Mouse (Mus musculus) adrenal gland, postnatal 25 days (tissue): ENCODE measurements at regions not wholly inside any gene's neighbourhood (a gene's known extent, or its start where the extent isn't known, plus 50 kb on each side); places are given as distances from the start of the nearest gene placed in this dataset.

ENCODE experiments used
- DNase-seq: peaks from one replicate; pipeline ENCODE4 v3.0.0; 2021; ENCODE audit warnings: mixed read lengths

DNA sequence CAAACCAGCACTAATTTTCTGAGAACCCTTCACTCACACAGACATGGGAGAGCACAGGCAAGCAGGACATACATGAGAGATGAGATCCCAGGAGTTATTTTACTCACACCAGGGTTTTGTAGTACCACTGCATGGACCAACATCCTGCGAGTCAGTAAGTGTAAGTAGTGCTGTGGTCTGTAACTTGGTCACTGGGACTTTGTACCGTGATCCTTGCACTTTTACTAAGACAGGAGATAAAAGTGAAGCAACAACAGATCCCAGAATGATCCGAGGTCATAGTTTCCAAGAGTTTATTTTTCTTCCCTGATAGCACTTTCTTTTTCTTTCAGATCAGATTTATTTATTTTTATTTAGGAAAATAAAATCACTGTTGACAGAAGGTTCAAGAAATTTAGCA, 54.1 kb upstream of the Mtap start:
- no peak for DNase-seq

DNA sequence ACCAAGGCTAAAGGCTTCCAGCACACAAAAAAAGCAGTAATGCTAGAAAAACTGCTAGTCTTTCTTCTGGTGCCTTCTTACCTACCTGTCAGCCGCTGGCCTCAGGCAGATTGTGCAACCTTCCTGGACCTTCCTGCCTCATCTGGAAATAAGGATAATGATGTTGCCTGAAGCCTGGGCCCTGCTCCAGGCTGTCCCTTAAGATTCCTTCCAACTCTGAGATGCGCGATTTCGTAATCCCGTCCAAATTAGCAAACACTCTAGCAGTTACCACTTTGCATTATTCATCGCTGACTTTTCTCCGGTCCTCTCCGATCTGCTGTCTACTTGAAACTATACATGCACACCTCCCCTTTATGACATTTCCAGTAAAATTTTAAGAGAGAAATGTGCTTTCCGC, 58.4 kb upstream of the Mtap start:
- no peak for DNase-seq

DNA sequence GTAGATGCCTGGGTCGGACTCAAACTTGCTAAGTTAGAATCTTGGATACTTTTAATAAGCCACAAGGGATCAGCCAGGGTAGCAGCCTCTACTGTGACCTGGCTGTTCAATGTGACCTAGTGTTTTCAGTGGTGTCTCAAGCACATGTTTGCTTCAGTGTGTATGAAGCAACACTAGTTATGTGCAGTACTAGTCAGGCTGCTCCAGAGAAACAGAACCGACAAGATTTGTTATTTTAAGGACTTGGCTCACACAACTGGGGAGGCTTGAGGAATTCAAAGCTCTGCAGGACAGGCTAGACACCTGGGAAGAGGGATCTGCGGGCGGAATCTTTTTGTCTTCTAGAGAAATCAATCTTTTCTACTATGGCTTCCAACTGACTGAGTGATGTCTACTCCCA, 62.2 kb upstream of the Mtap start:
- DNase-seq = no peak

DNA sequence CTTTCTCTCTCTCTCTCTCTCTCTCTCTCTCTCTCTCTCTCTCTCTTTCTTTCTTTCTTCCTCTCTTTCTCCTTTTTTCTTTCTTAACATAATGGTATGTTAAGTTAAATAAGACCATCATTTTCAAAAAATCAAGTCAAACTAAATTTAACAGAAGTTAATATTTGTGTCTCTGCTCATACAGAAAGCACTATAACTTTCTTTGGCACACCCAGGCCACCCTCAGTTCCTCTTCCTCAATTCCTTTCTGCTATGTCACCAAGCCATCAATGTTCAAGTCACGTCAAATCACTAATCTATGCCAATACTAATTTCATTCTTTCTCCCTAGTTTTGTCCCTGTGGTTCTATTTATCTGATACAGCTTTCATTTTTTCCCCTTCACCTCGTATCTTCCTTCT, 66.5 kb upstream of the Mtap start:
- DNase-seq = no peak

DNA sequence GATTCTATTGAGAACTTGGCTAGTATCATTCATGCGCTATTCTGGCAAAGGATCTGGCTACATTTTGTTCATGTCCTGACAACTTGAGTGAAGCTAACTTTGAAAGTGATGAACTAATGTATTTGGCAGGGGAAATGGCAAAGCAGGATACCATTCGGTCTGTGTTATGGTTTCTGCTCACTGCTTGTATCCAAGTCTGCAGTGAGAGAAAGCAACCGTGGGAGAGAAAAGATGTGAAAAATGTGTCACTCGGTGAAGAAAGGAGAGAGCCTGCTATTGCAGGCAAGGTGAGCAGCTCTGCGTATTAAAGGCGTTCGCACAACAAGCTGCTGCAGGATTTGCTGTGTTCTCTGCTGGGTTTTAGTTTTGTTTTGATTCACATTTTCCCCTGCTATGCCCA, 72.5 kb upstream of the Mtap start:
- no peak for DNase-seq

DNA sequence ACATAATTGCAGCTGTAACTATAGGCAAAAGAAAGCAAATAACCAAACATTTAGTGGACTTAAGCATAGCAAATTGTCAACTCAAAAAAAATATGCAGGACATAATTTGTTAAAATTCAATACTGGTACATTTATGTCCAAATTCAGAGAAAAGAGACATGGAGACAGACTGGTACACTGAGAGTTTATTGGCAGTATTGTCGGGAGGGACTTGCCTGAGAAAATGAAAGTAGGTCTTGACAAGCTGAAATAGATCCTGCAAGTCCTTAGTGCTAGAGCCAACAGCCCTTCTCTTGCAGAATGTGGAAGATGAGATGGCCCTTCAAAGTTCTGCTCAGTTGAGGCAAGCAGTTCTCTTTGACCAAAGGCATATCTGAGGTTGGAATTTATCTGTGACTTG, 74.5 kb upstream of the Mtap start:
- DNase-seq = no peak

DNA sequence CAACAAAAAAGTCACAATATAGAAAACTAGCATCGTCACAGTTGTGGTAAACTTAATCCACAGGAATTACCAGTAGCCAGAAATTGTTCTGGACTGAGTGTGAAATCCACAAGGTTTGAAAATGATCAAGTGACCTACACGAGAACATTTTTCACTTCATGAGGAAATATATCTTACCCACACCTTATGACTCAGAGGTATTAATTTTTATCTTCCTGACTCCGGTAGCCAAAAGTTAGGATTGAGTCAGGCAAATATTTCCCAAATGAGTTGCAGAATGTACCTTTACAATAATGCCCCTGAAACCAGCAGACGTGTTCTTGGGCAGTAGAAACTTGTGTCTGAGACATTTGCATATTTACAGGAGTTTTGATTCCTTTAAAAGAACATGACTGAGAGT, 75.3 kb upstream of the Mtap start:
- no peak for DNase-seq

DNA sequence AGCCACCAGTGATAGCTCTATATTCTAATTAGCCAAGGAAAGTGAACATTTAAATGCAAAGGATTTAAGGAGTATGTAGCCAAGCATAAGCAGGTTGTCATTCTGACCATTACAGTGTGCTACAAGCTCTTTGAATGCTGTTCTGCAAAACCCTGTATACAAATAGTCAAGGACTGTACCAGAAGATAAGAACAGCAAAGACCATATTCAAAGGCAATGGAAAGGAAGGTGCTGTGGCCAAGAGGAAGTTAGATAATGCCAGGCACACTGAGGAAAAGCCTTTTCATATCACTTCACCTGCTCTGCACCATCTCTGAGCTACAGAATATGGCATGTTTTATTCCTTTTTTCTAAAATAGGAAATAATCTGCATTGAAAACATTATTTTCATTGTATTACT, 79.3 kb upstream of the Mtap start:
- no peak for DNase-seq

DNA sequence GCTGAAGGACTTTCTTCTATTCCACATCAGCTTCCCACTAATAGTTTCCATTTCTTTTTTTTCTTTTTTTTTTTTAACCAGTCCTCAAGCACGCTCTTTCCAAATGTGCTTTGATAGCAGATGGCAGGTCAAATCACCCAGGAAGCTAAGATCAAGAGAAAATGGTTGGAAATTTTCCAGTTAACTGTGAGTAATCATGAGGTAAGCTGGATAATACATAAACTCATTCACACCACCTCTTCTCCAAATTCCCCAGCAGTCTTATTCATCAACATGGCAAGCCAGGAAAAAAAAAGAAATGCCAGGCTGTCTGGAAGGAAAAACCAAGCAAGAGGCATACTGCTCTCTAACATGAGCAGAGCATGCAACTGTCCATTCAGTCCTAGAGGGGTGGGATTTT, 79.8 kb upstream of the Mtap start:
- no peak for DNase-seq

DNA sequence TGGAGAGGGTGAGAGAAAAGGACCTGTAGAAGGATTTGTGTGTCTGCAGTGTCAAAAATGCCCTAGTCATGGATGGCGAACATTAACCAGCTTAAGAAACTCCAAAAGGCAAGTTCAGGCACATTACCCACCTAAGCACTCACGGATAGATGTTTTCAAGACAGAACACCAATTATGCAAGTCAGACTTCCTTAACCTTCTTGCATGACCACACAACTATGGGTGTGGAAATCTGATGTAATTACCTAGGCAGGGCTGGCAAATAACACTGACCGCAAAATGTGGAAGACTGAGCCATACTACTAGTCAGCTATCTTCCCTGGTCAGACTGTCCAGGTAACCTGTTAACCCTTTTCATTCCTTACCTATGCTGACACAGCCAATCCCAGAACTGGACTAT, 81.0 kb upstream of the Mtap start:
- no peak for DNase-seq

DNA sequence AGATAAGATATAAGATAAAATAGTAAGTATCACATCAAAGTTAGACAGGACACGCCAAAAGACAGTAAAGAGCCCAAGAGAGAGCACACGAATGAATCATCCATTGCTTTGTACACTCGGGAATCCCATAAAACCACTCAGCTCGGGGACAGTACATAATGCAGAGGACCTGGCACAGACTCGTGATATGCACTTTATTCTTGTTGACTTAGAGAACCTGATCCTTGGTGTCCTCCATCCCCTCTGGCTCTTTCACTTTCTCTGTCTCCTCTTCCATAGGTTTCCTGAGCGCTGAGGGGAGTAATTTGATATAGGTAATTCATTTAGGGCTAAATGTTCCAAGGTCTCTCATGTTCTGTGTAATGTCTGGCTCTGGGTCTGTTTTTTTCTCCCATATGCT, 83.3 kb upstream of the Mtap start:
- DNase-seq = no peak

DNA sequence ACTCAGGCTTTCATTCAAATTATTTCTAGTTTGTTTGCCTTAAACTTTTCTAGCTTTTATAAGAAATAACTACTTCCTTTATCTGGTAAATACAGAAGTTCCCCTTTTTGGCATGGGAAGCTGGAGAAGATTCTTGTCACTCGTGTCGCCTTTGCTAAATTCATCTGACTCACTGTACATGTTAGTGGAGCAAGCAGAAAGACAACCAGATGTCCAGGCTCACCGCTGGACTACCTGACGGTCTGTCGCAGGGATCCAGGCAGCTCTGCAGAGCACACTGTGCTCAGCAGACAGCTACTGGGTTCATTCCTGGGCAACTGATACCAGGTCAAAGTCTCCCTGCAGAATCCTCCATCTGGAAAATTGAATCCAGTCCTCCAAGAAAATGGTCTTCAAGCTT, 85.0 kb upstream of the Mtap start:
- DNase-seq = no peak

DNA sequence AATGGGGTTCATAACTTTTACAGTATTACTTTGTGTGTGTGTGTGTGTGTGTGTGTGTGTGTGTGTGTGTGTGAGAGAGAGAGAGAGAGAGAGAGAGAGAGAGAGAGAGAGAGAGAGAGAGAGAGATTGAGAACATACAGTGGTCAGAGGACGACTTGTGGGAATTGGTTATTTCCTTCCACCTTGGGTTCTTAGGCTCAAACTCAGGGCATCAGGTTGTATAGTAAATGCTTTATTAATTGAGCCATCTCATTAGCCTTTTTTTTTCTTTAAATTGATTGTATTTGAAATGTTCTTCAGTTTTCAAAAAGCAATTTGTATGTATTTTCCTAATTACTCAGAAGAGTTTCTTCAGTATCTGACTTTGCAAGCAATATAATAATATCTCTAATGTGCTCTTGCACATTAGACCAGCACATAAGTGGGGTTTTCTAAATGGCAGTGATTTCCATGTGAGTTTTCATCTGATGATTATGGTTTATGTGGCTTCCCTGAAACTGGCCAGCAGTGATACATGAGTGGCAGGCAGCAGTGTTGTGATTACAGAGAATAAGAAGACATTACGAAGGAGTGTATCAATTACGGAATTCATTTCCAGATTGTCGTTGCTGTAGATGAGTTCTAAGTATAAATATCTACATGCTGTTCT, 86.2 kb upstream of the Mtap start:
- no peak for DNase-seq

DNA sequence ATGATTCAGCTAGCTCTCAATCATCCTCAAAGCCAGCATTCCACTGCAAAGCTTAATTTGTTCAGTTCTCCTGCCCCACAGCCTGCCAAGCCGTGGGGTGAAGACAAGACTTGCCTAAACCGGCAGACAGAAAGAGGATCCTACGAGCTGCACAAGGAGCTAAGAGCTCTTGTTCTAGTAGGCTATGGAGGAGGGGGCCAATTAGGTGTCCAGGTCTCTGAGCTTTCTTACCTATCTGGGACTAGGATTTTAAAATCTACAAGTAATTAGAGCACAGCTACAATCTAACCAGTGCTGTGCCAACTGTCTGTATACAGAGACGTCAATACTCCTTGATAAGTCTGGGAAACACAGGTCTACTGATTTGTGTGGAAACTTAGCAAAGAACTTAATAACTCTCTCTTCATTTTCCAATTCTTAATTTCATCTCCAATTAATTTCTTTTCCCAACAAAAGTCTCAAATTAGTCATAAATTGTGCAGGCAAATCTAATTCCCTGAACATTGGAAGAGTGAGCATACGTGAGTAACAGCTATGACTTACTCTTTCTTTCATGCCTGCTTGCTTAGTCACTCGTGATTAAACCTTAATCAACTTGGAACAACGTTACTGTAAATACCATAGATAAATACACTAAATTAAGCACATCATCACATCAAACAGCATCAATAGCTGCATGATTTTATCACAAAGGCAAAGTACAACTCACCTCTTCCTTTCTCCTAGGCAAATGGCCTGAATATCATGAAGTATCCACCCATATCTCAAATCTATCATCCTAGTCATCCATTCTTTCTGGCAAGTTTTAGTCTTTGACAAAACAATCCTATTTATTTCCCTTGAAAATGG, 87.1 kb upstream of the Mtap start:
- DNase-seq = no peak

DNA sequence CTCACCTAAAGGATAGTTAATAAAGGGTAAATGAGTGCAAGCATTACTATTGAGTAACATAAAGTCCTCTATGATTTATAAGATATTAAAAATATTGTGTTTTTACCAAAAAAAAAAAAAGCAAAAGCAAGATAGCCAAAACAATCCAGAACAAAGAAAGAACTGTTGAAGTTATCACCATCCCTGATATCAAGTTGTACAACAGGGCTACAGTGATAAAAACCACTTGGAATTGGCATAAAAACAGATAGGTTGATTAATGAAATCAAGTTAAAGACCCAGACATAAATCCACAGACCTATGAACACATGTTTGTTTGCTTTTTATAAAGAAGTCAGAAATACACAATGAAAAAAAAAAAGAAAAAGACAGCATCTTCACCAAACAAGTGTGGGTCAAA, 92.4 kb upstream of the Mtap start:
- DNase-seq = no peak

DNA sequence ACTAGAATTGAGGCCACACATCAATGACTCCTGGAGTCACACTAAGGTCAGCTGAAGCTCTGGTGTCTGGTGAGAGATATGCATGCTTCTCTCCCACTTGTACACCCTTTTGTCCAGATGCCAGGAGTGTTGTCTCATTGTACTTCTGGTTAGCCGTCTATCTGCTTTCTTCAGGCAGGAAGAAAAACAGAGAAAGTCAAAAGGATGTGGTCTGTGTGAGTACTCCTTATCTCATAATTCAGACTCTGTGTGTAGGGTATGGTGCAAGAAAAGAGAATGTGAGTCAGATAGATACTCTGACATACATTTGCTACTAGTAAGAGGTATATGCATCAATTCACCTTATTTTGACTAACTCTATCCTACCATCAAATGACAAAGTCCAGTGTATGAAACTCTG, 92.9 kb upstream of the Mtap start:
- no peak for DNase-seq

DNA sequence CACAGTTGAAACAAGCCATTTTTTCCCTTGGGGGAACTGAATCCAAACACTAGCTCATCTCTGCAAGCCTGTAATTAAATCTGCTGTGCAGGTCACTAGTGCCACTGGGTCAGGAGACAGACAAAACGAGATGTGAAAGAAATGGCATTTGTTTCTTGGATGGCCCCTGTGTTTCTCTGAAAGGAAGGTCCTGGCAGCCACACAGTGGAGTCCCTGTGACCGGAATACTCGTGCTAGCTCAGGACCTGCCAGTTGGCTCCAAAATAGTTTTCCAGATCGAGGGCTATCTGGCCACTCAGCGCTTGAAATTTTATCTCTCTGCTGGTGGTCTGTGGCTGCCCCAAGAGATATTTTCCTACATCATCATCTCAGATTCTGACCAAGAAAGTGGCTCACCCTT, 96.1 kb upstream of the Mtap start:
- DNase-seq = no peak

DNA sequence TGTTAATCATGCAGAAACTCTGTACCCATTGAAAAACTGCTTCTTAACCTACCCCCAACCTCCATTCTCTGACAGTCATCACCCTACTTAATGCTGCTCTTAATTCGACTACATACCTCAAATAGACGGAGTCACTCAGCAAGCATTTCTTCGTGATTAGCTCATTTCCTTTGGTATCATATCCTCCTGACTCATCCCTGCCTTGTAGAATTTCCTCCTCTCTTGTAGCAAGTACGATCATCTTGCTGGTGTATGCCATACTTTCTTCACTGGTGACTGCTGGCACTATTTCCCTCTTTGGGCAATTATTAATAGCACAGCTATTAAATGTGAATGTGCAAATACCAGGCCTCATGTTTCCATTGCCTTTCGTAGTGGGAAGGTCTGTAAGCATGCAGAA, 98.0 kb upstream of the Mtap start:
- no peak for DNase-seq

DNA sequence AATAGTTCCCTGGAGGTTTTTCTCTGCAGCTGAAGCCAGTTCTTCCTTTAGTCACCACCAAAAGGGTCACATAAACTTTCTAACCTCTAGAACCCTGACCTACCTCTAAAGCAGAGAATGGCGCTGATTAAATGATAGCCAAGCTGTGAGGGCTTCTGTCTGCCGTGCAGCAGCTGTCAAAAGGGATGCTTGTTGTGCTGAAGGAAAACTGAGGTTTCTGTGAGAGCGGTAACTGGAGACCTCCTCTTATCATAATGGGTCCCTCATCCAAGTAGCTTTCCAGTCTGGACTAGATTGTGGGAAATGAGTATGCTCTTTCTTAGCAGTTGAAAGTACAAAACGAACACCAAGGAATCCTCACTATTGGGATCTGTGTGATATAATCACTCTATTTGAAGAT, 98.8 kb upstream of the Mtap start:
- no peak for DNase-seq

DNA sequence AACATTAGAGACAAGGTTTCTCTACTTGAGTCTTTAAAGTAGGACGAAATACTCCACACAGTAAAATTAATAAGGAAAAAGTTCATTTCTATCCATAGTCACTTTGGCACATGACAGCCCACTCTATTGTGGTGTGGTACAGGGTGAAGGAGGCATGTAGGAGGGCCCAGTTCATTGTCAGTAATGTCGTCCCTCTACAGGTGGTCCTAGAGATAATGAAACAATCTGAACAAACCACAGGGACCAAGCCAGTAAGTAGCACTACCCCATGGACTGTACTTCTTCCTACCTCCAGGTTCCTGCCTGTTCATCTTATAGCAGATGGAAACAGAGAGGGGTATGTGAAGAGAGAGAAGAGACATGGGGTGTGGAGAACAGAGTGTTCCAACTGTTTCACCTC, 102.1 kb upstream of the Mtap start:
- DNase-seq = no peak

DNA sequence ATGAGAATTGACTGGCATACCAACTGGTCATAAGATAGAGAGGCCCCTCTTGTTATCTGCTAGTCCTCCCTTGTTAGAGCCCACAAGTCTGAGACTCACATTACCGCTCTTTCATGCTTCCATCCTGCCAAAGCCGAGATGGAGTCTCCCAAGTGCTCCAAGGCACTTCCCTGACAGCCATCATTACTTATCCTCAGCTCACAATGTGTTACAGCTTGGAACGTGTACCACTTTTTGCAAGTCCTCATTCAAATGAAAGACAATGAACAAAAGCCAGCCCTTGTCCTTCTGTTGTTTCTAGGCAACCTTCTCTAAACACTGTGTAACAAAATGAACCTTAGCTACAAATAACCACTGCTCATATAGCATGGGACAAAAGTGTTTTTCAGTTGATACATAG, 102.6 kb upstream of the Mtap start:
- no peak for DNase-seq

DNA sequence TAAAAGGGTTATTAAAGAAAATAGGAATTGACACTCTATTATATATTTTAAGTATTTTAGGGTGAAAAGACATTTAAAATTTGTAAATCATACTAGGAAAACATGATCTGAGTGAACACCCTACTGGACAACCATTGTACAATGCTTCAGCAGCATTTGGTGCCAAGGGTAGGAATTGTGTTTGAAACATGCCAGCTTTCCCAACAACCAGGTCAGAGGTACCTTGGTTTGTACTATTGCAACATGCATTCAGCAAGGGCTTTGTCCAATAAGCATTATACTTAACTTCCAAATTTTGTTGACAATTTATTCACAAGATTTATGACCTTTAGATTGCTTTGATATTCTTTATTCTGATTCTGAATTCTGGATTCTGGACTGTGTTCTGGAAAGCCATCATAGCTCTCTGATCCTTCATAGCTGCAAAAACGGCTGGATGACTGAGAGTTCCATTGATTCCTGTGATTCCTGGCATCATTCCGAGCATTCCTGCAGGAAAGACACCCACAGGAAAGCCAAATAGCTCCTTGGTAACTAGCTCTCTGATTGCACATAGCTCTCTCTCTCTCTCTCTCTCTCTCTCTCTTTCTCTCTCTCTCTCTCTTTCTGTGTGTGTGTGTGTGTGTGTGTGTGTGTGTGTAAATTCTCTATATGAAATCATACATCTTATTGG, 124.1 kb upstream of the Mtap start:
- DNase-seq = no peak

DNA sequence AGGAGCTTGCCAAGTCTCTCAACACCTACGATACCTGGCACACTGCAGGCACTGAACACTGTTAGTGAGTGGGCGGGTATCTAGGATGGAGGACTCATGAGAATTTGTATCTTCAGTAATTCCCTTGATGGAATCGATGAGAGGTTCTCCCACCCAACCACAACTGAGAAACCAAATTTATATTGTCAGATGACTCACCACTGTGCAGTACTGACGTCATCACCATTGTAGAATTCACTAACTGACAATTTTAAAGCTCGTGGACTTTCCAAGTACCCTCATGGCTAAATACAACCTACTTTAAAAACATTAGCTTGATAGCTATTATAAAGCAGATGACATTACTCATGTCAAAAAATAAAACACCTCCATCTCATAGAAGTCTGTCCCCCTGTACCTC, 128.4 kb upstream of the Mtap start:
- DNase-seq = no peak

DNA sequence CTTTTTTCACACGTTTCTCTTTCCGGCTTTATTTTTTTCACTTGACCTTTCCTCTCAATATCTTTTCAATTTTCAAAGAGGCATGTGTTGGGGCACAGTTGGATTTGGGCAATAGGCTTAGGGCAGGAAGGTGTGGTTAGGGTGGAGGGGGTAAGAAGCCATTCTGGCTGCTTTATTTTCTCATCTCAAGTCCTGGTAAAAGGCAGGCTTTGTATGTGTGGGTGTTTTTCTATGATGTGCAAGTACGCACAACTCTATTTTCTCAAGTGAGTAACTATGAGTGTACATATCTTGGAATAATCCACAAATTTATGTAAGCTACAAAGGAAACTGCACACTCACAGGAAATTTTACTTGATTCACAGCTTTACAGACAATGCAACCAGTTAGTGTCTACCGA, 121.5 kb upstream of the Ifne start:
- no peak for DNase-seq
